Mouse (Mus musculus): ENCODE data around the gene Olfr645. TPM values are rescaled to one million over a fixed set of nuclear protein-coding genes. Genes with fewer than 3 reads are reported as not detected.

Olfr645 gene
- polyA plus RNA-seq (2012; rRNA removed): not detected in 2 replicates

GRCm38 (mm10) chr7:104085365-104085764, at the start of gene Olfr645:
Gene Olfr645 (minus strand): TSS chr7:104085465.

GRCm38 (mm10) chr7:104129726-104130125, 44.5 kb upstream of the Olfr645 start, which contains the start of gene Ubqln5:
Gene Ubqln5 (minus strand): TSS chr7:104129826.

GRCm38 (mm10) chr7:104104757-104104972, 19.4 kb upstream of the Olfr645 start, which contains the start of gene Olfr646:
Gene Olfr646 (plus strand): TSS chr7:104104873.

GRCm38 (mm10) chr7:104071769-104072168, 13.5 kb downstream of the Olfr645 start, which contains the start of gene Olfr644:
Gene Olfr644 (minus strand): TSS chr7:104071869.

GRCm38 (mm10) chr7:104061345-104061744, 23.9 kb downstream of the Olfr645 start, which contains the start of gene 4930516K23Rik:
Gene 4930516K23Rik (minus strand): TSS chr7:104061445.

GRCm38 (mm10) chr7:104052566-104052965, 32.7 kb downstream of the Olfr645 start, which contains the start of gene Olfr642:
Gene Olfr642 (minus strand): TSS chr7:104052666.

GRCm38 (mm10) chr7:104035145-104035544, 50.1 kb downstream of the Olfr645 start, which contains the start of gene Olfr641:
Gene Olfr641 (plus strand): TSS chr7:104035445.

Other genes with a start within 250 kb of the Olfr645 start
- 0.17 and 0.27 TPM in 2 replicates for gene Hbb-bh2, start 244.9 kb downstream of the Olfr645 start, polyA plus RNA-seq (2012; rRNA removed)
- 208 and 218 TPM in 2 replicates for gene Hbb-bh1, start 242.3 kb downstream of the Olfr645 start, polyA plus RNA-seq (2012; rRNA removed)
- gene Hbb-y, start 232.2 kb downstream of the Olfr645 start, polyA plus RNA-seq (2012; rRNA removed): 398 and 559 TPM in 2 replicates
- gene Olfr66, start 199.2 kb downstream of the Olfr645 start, polyA plus RNA-seq (2012; rRNA removed): 0.01 and 0.05 TPM in 2 replicates
- gene Olfr64, start 191.0 kb downstream of the Olfr645 start, polyA plus RNA-seq (2012; rRNA removed): not detected in 2 replicates
- gene Olfr65, start 182.0 kb downstream of the Olfr645 start, polyA plus RNA-seq (2012; rRNA removed): not detected in 2 replicates
- gene Olfr631, start 156.6 kb downstream of the Olfr645 start, polyA plus RNA-seq (2012; rRNA removed): 0.45 and 0.77 TPM in 2 replicates
- 1.6 and 1.8 TPM in 2 replicates for gene Olfr632, start 151.1 kb downstream of the Olfr645 start, polyA plus RNA-seq (2012; rRNA removed)
- 0.02 and 0.09 TPM in 2 replicates for gene Olfr633, start 141.0 kb downstream of the Olfr645 start, polyA plus RNA-seq (2012; rRNA removed)
- gene Olfr635, start 114.3 kb downstream of the Olfr645 start, polyA plus RNA-seq (2012; rRNA removed): under 0.01 TPM in 2 replicates
- gene Olfr638, start 86.7 kb downstream of the Olfr645 start, polyA plus RNA-seq (2012; rRNA removed): 0.05 TPM in 2 replicates
- gene Olfr639, start 68.2 kb downstream of the Olfr645 start, polyA plus RNA-seq (2012; rRNA removed): not detected in 2 replicates
- not detected in 2 replicates for gene Olfr640, start 59.9 kb downstream of the Olfr645 start, polyA plus RNA-seq (2012; rRNA removed)
- not detected in 2 replicates for gene Olfr641, start 50.0 kb downstream of the Olfr645 start, polyA plus RNA-seq (2012; rRNA removed)
- not detected in 2 replicates for gene Olfr642, start 32.8 kb downstream of the Olfr645 start, polyA plus RNA-seq (2012; rRNA removed)
- not detected in 2 replicates for gene 4930516K23Rik, start 24.0 kb downstream of the Olfr645 start, polyA plus RNA-seq (2012; rRNA removed)
- gene Olfr644, start 13.6 kb downstream of the Olfr645 start, polyA plus RNA-seq (2012; rRNA removed): not detected in 2 replicates
- not detected in 2 replicates for gene Olfr646, start 19.4 kb upstream of the Olfr645 start, polyA plus RNA-seq (2012; rRNA removed)
- not detected in 2 replicates for gene Ubqln5, start 44.4 kb upstream of the Olfr645 start, polyA plus RNA-seq (2012; rRNA removed)
- not detected in 2 replicates for gene Olfr643, start 51.9 kb upstream of the Olfr645 start, polyA plus RNA-seq (2012; rRNA removed)
- gene Ubqln3, start 57.8 kb upstream of the Olfr645 start, polyA plus RNA-seq (2012; rRNA removed): not detected in 2 replicates
- not detected in 2 replicates for gene Ubqlnl, start 65.1 kb upstream of the Olfr645 start, polyA plus RNA-seq (2012; rRNA removed)
- 0.01 TPM in 1 of 2 replicates, not detected in the other for gene Olfm5, start 79.4 kb upstream of the Olfr645 start, polyA plus RNA-seq (2012; rRNA removed)
- 0.03 and 0.06 TPM in 2 replicates for gene Olfr648, start 97.9 kb upstream of the Olfr645 start, polyA plus RNA-seq (2012; rRNA removed)
- not detected in 2 replicates for gene Olfr649, start 110.5 kb upstream of the Olfr645 start, polyA plus RNA-seq (2012; rRNA removed)
- gene Trim6, start 133.3 kb upstream of the Olfr645 start, polyA plus RNA-seq (2012; rRNA removed): 0.59 and 0.62 TPM in 2 replicates
- gene Trim34a, start 159.0 kb upstream of the Olfr645 start, polyA plus RNA-seq (2012; rRNA removed): 1.8 and 2.3 TPM in 2 replicates
- 0.26 and 0.39 TPM in 2 replicates for gene Trim5, start 202.6 kb upstream of the Olfr645 start, polyA plus RNA-seq (2012; rRNA removed)
- gene Trim12a, start 230.0 kb upstream of the Olfr645 start, polyA plus RNA-seq (2012; rRNA removed): 3.5 and 3.7 TPM in 2 replicates
- gene Trim34b, start 244.0 kb upstream of the Olfr645 start, polyA plus RNA-seq (2012; rRNA removed): 0.02 TPM in 1 of 2 replicates, not detected in the other